26 mouse cellular contexts compared by ENCODE assay signal in genomic region chr10:125177782-125178181, GRCm38 (mm10).
DNase-seq lines count a peak whose midpoint lies in the region; ATAC-seq and TF ChIP-seq lines count a peak whose summit lies in the region.
"Had no signal": no experiment of that assay in that cellular context is flagged by ENCODE, and none has a peak within 500 bp of the region (broad histone marks: within the 10 kb centered on the region; RNA-seq: fewer than 3 reads in every experiment).

No protein-coding gene starts in this region.

- H3K27ac ChIP-seq in left cerebral cortex, adult 2 months: peak overlapping the region; percentile 83
- H3K27ac ChIP-seq: embryonic facial prominence, embryonic 13.5 days; embryonic facial prominence, embryonic 15.5 days; forebrain, embryonic 10.5 days; forebrain, embryonic 12.5 days had no signal

- no peak for TF ChIP-seq CTCF in left cerebral cortex, adult 2 months (IDR thresholded peaks at IDR 0.05)

- ATAC-seq in frontal cortex, adult (ENCODE audit: low TSS enrichment): peak; percentile 97
- ATAC-seq: activated CD4-positive, CD25-positive, alpha-beta regulatory T cell, adult 4 months; CD4-positive, CD25-positive, alpha-beta regulatory T cell, adult 4 months; forebrain, embryonic 14.5 days; forebrain, embryonic 16.5 days; Patski had no signal

- no peak overlapping the region for H3K4me3 ChIP-seq in left cerebral cortex, adult 2 months
- H3K4me3 ChIP-seq: embryonic facial prominence, embryonic 13.5 days; embryonic facial prominence, embryonic 15.5 days; erythroblast, embryonic 14.5 days; forebrain, embryonic 10.5 days; forebrain, embryonic 12.5 days had no signal

- no peak for DNase-seq in frontal cortex, postnatal 10 days (ENCODE audit: low spot score in 2 of 2)
- DNase-seq in left cerebral cortex, adult 2 months (ENCODE audit: extremely low spot score in 1 of 2, low spot score in 2 of 2): no peak
- no peak for DNase-seq in left cerebral cortex, adult 9 months (ENCODE audit: low spot score in 2 of 2)
- DNase-seq in thymus, postnatal 14 days: no peak
- DNase-seq: adrenal gland, adult 8-10 months; adrenal gland, postnatal 14 days; adrenal gland, postnatal 36 days; B cell, adult 2 months; cerebellum, adult 11 months; cerebellum, adult 18-20 months; cerebellum, adult 8-10 months; cerebellum, adult 9-11 months; cerebellum, postnatal 14 days; cerebellum, postnatal 36 days; embryo, embryonic 11 days had no signal

- intact Hi-C loops in left cerebral cortex, adult 2 months (cut with DNase I): loop anchor here (5.0 kb wide), 1 partner anchor 1910 kb away; no protein-coding TSS in a partner anchor
